Mouse (Mus musculus): Measurements from ENCODE around the gene Mrpl45. TPM values are rescaled to one million over a fixed set of nuclear protein-coding genes. Genes with fewer than 3 reads are reported as not detected.
"Not testable (repeated sequence)": the region's sequence is repeated elsewhere in the genome, so short reads cannot be mapped to it uniquely, and the experiment has no call there.

Mrpl45 gene
- total and polyA plus RNA-seq, 3 experiments = 106 to 153 (median 124) TPM

DNA sequence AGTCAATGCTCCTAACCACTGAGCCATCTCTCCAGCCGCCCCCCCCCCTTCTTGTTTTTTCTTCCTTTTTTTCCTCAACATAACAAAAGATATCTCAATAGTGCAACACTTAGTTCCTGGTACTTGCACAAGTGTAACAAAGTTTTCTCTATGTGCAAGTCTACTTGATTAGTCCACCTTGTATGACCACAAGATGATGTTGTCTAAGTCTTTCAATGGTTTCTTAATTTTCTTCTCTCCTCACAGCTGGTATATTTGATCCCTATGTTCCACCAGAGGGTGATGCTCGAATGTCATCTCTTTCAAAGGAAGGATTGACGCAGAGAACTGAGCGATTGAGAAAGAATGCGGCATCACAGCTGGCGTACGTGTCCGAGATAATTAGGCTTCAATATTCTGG lies 5.7 kb downstream of the Mrpl45 start:
- Histone ChIP-seq H3K27me3 (replicated peaks) (no peaks in the 10 kb centered on the region), H3K4me2 (ENCODE audit: insufficient read depth, low read depth, poor library complexity, severe bottlenecking) (peak overlapping the region; percentile 80), H3K36me3 (replicated peaks in 1 of 2; ENCODE audit: control insufficient read depth in 1 of 2, insufficient read depth in 1 of 2, low read length in 1 of 2) (peaks cover 20 to 37% of the 10 kb centered on the region in 2 experiments), H3K9me3 (replicated peaks; ENCODE audit: low read length) (no peaks in the 10 kb centered on the region), H3K79me2 (replicated peaks; ENCODE audit: control insufficient read depth, extremely low read depth, insufficient read depth, poor library complexity, severe bottlenecking) (peaks cover 11% of the 10 kb centered on the region), H3K4me3 (replicated peaks in 1 of 3; ENCODE audit: low read depth in 2 of 3, low read length in 2 of 3, poor library complexity in 1 of 3) (no peak overlapping the region), H3K9ac (ENCODE audit: insufficient read depth, low read depth) (peak overlapping the region; percentile 58), H3K27ac (ENCODE audit: insufficient read depth, low read depth) (peak overlapping the region; percentile 93), H3K4me1 (ENCODE audit: control insufficient read depth in 1 of 2, insufficient read depth in 2 of 2) (peaks cover 9 to 37% of the 10 kb centered on the region in 2 experiments)
- in situ Hi-C loops (cut with MboI; ENCODE audit: low pct_ligation_motif_present, low pct_unique_long_range_greater_than_20kb, low sequenced_read_pairs) (no loop called here), dilution Hi-C loops (cut with MboI; ENCODE audit: extremely low pct_ligation_motif_present, extremely low pct_unique_long_range_greater_than_20kb, low sequenced_read_pairs) (no loop called here)
- no peak for TF ChIP-seq GABPA (IDR thresholded peaks at IDR 0.05; ENCODE audit: insufficient replicate concordance, low read depth, low read length)
- no peak for TF ChIP-seq MYC (IDR thresholded peaks at IDR 0.05; ENCODE audit: low read depth, low read length)
- TF ChIP-seq CHD1 (IDR thresholded peaks at IDR 0.05; ENCODE audit: low read depth, low read length) = no peak
- peak in 1 of 2 experiments; percentile 29; a peak in 2 of 4 replicates for TF ChIP-seq CTCF (conservative IDR thresholded peaks at IDR 0.05 in 1 of 2, IDR thresholded peaks at IDR 0.05 in 1 of 2; ENCODE audit: low read depth in 2 of 2, low read length in 2 of 2)
- peak; percentile 35; the same call in 1 of the 2 replicates for TF ChIP-seq ZNF384 (IDR thresholded peaks at IDR 0.05; ENCODE audit: low read depth, low read length)
- peak; percentile 41; the same call in 1 of the 2 replicates for TF ChIP-seq ETS1 (conservative IDR thresholded peaks at IDR 0.05; ENCODE audit: low read depth, low read length)
- TF ChIP-seq SIN3A (IDR thresholded peaks at IDR 0.05; ENCODE audit: low read length) = 0 out of 2 replicates have a peak, but pooled peaks have one; percentile 24
- 0 out of 2 replicates have a peak, but pooled peaks have one; percentile 18 for TF ChIP-seq TCF12 (IDR thresholded peaks at IDR 0.05; ENCODE audit: low read depth, low read length)
- peak; percentile 65 for DNase-seq (ENCODE audit: extremely low read depth)

DNA sequence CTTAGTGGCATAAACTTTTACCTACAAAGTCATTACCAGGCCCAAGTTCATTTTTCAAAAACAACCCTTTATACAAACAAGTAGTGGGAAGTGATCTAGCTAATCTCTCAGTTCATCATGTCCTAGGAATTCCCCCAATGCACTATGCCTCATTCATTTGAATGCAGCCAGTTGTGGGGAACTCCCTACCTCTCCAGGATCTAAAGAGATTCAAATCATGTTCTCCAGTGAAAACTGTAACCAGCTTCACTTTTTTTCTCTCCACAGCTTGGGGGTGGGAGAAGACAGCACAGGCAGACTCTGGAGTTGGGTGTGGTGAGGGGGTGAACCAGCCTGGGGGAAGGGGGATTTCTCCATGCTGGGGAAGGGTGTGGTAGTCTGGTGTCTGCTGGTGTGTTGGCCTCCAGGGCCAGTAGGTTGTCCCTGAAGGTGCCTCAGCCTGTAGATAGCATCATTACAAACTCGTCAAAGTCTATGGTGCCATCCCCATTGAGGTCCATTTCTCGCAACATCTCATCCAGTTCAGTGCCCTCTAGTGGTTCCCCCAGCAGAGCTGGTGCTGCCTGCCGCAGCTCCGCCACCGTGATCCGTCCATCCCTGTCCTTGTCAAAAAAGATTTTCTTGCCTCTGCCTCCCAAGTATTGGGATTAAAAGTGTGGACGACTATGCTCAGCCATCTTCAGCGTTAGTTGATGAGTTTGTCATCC lies 6.5 kb downstream of the Mrpl45 start:
- H3K27ac ChIP-seq (ENCODE audit: insufficient read depth, low read depth) = peak overlapping the region; percentile 98
- in situ Hi-C loops (cut with MboI; ENCODE audit: low pct_ligation_motif_present, low pct_unique_long_range_greater_than_20kb, low sequenced_read_pairs); H3K79me2 ChIP-seq (replicated peaks; ENCODE audit: control insufficient read depth, extremely low read depth, insufficient read depth, poor library complexity, severe bottlenecking); H3K9me3 ChIP-seq (replicated peaks; ENCODE audit: low read length); dilution Hi-C loops (cut with MboI; ENCODE audit: extremely low pct_ligation_motif_present, extremely low pct_unique_long_range_greater_than_20kb, low sequenced_read_pairs); H3K27me3 ChIP-seq (replicated peaks): not testable (repeated sequence)
- H3K36me3 ChIP-seq (replicated peaks in 1 of 2; ENCODE audit: control insufficient read depth in 1 of 2, insufficient read depth in 1 of 2, low read length in 1 of 2) = peaks cover 26 to 44% of the 10 kb centered on the region in 2 experiments
- peak overlapping the region; percentile 81 for H3K9ac ChIP-seq (ENCODE audit: insufficient read depth, low read depth)
- H3K4me3 ChIP-seq (replicated peaks in 1 of 3; ENCODE audit: low read depth in 2 of 3, low read length in 2 of 3, poor library complexity in 1 of 3) = peak overlapping the region in 1 of 3 experiments; percentile 23
- peak overlapping the region; percentile 99 for H3K4me2 ChIP-seq (ENCODE audit: insufficient read depth, low read depth, poor library complexity, severe bottlenecking)
- peak; percentile 82 for DNase-seq (ENCODE audit: extremely low read depth)
- TF ChIP-seq MAZ (IDR thresholded peaks at IDR 0.05; ENCODE audit: low read depth, low read length) (peak; percentile 62; the same call in 1 of the 2 replicates), SMC3 (IDR thresholded peaks at IDR 0.05; ENCODE audit: low read depth, low read length) (peak; percentile 28), MXI1 (IDR thresholded peaks at IDR 0.05; ENCODE audit: low read depth, low read length) (peak; percentile 55; the same call in 1 of the 2 replicates), ETS1 (conservative IDR thresholded peaks at IDR 0.05; ENCODE audit: low read depth, low read length) (peak; percentile 35; the same call in 1 of the 2 replicates), CHD2 (IDR thresholded peaks at IDR 0.05; ENCODE audit: low read length) (peak; percentile 56; the same call in 1 of the 2 replicates), MEF2A (IDR thresholded peaks at IDR 0.05; ENCODE audit: borderline replicate concordance, low read depth, low read length) (0 out of 2 replicates have a peak, but pooled peaks have one; percentile 49), ZNF384 (IDR thresholded peaks at IDR 0.05; ENCODE audit: low read depth, low read length) (peak; percentile 78), MAX (IDR thresholded peaks at IDR 0.05; ENCODE audit: low read length) (peak; percentile 28; the same call in 1 of the 2 replicates), JUND (conservative IDR thresholded peaks at IDR 0.05; ENCODE audit: low read depth, low read length) (0 out of 2 replicates have a peak, but pooled peaks have one; percentile 4), CTCF (conservative IDR thresholded peaks at IDR 0.05 in 1 of 2, IDR thresholded peaks at IDR 0.05 in 1 of 2; ENCODE audit: low read depth in 2 of 2, low read length in 2 of 2) (peak; percentile 38 to 55; a peak in 3 of 4 replicates), MAFK (IDR thresholded peaks at IDR 0.05; ENCODE audit: insufficient replicate concordance, low read length) (0 out of 2 replicates have a peak, but pooled peaks have one; percentile 20), ZMIZ1 (IDR thresholded peaks at IDR 0.05; ENCODE audit: low read depth, low read length) (peak; percentile 34; the same call in 1 of the 2 replicates), HCFC1 (IDR thresholded peaks at IDR 0.05; ENCODE audit: low read depth, low read length) (peak; percentile 29), BHLHE40 (IDR thresholded peaks at IDR 0.05; ENCODE audit: low read depth, low read length) (0 out of 2 replicates have a peak, but pooled peaks have one; percentile 31), EP300 (IDR thresholded peaks at IDR 0.05; ENCODE audit: low read length) (peak; percentile 74), SIN3A (IDR thresholded peaks at IDR 0.05; ENCODE audit: low read length) (peak; percentile 46; the same call in 1 of the 2 replicates), IRF4 (IDR thresholded peaks at IDR 0.05; ENCODE audit: low read depth, low read length) (peak; percentile 32; the same call in 1 of the 2 replicates)
- H3K4me1 ChIP-seq (ENCODE audit: control insufficient read depth in 1 of 2, insufficient read depth in 2 of 2) = peaks cover 7 to 35% of the 10 kb centered on the region in 2 experiments
